Mouse (Mus musculus) layer of hippocampus, postnatal 36 days (tissue): ENCODE results near the gene Trim72. TPM values are rescaled to one million over a fixed set of nuclear protein-coding genes. Genes with fewer than 3 reads are reported as not detected.
A peak's percentile ranks its signal among the peaks of the same experiment; 100 is the strongest.

Source experiments
- DNase-seq, 2 experiments: peaks; one replicate each; pipeline ENCODE4 v3.0.0; 2022
- total RNA-seq, 2 experiments: library from RNA; stranded (reverse); gene quantifications; 2 replicates each; pipeline ENCODE4 v1.2.3; 2021

The Trim72 gene
- total RNA-seq: under 1 TPM; 0.42 to 0.56 TPM

DNA sequence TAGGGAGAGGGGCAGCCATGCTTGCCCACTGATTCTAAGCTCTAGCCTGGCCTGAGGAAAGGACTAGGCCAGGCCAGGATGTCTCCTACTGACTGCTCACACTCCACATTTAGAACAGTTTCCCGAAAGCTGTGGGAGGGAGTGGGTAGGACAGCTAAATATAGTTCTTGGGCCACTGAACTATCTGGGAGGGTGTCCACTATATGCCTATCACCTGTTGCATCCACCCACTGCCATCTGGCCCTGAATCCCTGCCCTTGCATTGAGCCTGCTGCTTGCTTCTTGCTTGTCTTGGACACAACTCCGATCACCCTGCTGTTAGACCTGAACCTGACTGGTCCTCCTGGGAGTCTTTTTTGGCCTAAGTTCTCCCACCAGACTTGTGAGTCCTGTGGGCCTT lies at the start of gene Trim72:
Trim72 (plus strand) TSS at position 262 of the 400 bp plus-strand sequence.
- DNase-seq: no peak

GRCm38 (mm10) chr7:127959364-127959763 lies 44.4 kb upstream of the Trim72 start:
- DNase-seq: no peak

- no peak for DNase-seq
Observed at GRCm38 (mm10) chr7:127966371-127966918, 37.3 kb upstream of the Trim72 start.

GRCm38 (mm10) chr7:127967004-127967921 lies 36.5 kb upstream of the Trim72 start, which contains the start of gene Fus:
TSS of gene Fus (plus strand) at chr7:127967457.
- DNase-seq: peak; percentile 95

GRCm38 (mm10) chr7:127967922-127968828 lies 35.6 kb upstream of the Trim72 start:
- peak; percentile 66 to 71 for DNase-seq

DNA sequence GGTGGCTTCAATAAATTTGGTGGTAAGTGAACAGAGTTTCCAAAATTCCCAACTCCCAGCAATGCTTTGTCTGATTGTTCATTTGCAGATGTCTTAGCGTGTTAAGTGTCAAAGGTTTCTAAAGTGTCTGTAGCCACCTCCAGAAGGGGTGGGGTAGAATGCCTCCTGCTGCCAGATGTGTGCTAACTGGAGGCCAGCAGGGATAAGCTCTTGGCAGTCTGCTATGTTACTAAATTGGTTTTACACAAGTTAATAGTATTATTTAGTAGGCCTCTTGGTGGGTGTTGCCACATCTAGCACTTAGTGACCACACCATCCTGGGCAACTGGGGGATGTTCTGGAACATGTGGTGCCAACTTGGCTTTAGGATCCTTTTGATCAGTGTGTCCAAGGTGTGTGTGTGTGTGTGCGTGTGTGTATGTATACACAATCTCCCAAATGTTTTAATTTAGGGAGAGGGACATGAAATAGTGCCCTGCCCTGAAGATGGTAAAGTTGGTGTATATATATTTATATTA lies 29.3 kb upstream of the Trim72 start:
- DNase-seq: no peak

DNA sequence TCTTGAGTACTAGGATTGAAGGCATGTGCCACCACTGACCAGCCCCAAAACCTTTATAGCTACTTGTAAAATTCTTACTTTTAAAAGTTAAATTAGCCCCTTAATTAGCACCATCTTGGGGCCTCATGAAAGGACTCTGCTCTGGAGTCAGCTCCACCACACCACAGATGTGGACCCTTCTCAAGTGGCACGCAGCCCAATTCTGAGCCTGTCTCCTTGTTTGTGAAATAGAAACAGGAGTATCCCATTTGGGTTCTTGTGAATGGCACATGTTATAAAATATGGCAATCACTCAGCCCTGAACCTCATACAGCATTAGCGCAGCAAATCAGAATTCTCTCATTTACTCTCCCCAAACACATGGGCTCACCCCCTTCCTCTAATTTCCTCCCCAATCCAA lies 24.9 kb upstream of the Trim72 start:
- no peak for DNase-seq

DNA sequence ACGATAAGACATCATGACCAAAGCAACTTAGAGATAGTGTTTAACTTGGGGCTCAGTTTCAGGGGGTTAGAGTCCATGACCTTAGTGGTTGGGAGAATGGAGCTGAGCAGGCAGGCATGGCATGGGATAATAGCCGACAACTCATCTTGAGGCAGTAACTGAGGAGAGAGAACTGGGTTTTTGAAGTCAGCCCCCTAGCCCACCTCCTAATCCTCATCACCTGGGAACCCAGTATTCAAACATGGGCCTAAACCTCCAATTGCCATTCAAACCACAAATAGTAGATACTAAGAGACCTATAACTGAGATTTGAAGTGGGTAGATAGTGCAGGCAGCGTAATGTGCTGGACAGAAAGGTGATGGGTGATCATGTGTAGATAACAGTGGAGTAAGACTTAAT lies 23.1 kb upstream of the Trim72 start:
- DNase-seq: no peak

DNA sequence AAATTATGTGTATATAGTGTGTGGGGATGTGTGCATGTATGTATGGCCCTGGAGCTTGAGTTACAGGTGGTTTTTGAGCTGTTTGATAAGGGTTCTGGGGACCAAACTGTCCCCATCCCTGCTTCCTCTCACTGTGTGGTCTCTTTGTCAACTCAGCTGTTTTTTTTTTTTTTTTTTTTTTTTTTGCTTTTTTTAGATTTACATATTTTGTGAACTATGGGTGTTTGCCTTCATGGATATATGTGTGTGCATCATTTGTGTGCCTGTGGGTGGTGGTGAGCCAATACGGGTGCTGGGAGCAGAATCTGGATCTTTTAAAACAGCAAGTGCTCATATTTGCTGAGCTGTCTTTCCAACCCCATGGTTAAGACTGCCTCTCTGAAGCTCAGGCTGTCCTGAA lies 14.8 kb upstream of the Trim72 start:
- no peak for DNase-seq

DNA sequence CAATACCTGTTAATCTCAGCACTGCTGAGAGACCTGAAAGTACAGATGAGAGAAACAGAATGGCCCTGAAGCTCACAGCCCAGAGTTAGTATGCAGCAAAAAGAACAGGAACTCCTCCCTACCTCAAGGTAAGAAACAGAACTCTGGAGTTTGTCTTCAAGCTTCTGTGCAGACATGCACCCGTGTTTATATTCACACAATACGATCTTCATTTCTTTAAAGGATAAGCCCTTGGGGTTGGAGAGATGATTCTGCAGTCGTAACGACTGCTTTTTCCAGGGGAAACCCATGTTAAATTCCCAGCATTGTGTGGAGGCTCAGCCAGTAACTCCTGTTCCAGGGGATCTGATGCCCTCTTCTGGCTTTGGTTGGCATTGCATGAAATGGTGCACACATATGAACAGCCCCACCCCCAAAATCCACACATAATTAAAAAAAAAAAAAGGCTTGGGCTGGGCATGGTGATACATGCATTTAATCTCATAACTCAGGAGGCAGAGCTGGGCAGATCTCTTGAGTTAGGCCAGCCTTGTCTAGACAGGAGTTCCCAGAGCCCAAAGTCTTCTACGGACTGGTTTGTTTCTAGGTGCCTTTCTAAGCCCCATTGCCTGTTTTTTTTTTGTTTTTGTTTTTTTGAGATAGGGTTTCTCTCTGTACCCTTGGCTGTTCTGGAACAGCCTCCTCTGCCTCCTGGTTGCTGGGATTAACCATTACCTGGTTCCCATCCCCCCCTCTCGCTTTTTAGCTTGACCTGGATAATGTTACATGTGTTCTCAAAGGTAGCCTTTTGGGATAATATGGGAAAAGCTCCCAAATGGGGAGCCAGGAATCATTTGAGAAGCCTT lies 11.9 kb upstream of the Trim72 start:
- DNase-seq: peak; percentile 40 to 50

GRCm38 (mm10) chr7:127992488-127993340 lies 11.0 kb upstream of the Trim72 start:
- DNase-seq: no peak

DNA sequence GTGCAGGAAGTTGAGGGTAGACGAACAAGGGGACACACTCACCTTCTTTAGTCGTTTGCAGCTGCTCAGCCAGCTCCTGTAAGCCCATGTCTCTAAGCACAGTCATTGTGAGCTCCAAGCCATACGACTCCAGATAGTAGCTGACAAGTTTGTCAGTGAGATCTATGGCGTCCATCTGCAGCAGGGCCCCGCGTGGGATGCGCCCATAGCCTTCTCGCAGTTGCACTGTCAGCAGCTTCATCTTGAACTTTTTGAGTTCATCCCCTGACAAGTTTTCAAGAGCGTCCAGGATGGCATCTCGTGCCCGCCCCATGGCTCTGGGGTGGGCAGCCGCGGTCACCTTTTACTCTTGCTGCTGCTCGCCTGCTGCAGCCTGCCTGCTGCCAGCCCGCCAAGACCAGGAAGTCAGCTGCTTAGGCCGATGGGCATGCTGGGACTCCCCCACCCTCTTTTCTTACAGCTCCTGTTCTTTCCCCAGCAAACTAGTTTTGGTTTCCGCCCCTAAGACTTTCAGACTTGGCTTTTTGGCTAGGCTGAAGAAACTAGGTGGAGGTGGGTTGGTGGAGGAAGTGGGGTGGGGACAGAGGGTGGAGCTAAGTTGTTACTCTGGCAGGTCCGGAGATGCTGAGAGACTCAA lies 10.3 kb upstream of the Trim72 start, which contains the start of gene Pycard:
Pycard (minus strand) TSS at position 527 of the 637 bp plus-strand sequence.
- DNase-seq: no peak

GRCm38 (mm10) chr7:127999436-127999835 lies 4.3 kb upstream of the Trim72 start:
- DNase-seq: no peak

GRCm38 (mm10) chr7:128000068-128000950 lies 3.4 kb upstream of the Trim72 start:
- DNase-seq: no peak

GRCm38 (mm10) chr7:128003098-128003497 lies 651 bp upstream of the Trim72 start:
- no peak for DNase-seq

- DNase-seq: no peak
Observed at GRCm38 (mm10) chr7:128004150-128004486, 369 bp downstream of the Trim72 start.

DNA sequence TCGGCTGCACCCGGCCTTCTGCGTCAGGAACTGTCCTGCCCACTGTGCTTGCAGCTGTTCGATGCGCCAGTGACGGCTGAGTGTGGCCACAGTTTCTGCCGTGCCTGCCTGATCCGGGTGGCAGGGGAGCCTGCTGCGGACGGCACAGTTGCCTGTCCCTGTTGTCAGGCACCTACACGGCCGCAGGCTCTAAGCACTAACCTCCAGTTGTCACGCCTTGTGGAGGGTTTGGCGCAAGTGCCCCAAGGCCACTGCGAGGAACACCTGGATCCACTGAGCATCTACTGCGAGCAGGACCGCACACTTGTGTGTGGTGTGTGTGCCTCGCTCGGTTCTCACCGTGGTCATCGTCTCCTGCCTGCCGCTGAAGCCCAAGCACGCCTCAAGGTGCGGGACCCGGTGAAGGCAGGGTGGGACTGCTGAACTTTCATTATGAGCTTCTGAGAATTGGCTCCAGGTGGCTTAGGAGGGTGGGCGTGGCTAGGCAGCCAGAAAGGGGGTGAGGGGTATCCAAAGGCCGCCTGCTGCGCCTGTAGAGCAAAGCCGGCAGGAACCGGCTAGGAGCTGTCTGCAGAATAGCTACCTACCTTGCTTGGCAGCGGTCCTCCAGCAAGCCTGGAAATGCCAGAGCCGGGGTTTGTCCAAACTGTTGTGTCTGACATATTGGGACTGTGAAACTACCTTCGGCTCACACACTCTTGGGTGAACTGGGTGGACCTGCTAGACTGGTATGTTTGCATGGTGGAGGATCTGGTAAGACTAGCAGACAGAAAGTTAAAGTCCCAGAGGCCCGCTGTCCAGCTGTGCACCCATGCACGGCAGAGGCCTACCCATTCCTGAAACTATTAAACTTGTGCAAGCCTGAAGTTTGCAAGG lies 976 bp downstream of the Trim72 start:
- DNase-seq: no peak

DNA sequence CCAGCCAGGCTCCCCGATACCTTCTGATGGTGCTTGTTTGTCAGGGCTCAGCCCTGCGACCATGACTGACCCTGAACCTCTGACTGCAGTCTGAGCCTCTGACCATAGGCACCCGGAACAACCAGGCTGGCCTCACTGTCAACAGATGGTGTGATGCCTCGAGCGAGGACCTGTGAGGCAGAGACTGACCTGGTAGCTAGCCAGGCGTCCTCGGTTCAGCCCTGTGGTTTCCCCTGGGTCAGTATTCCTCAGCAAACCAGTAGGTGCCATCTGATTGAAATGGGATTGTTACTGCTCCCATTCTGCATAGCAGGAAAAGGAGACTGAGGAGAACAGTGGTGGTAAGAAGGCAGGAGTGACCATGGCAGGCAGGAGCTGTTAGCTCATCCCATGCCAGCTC lies 2.4 kb downstream of the Trim72 start:
- DNase-seq: no peak
